Mouse (Mus musculus) limb, embryonic 12.5 days (tissue): Measurements from ENCODE around the gene Rnf20. TPM values are rescaled to one million over a fixed set of nuclear protein-coding genes. Genes with fewer than 3 reads are reported as not detected.

Experiments used
- polyA plus RNA-seq: library from polyadenylated mRNA; unstranded; fragments of >200 nt; fragmentation: Nextera tagmentation; extraction: Ambion mirVana; gene quantifications from 2 replicates; pipeline ENCODE4 v1.2.1, GENCODE M21; 2016

Gene Rnf20
- polyA plus RNA-seq, 1 experiment from 2014 or later, result 61.5 TPM

Other genes starting within 250 kb of the Rnf20 start
- not detected in 2 replicates for gene Acnat2, start 223.9 kb upstream of the Rnf20 start, polyA plus RNA-seq
- gene Acnat1, start 158.1 kb upstream of the Rnf20 start, polyA plus RNA-seq, result not detected in 2 replicates
- gene Baat, start 125.4 kb upstream of the Rnf20 start, polyA plus RNA-seq, result not detected in 2 replicates
- 89.3 and 92.4 TPM in 2 replicates for gene Mrpl50, start 110.9 kb upstream of the Rnf20 start, polyA plus RNA-seq
- gene Zfp189, start 110.8 kb upstream of the Rnf20 start, polyA plus RNA-seq, result 13.6 and 14.3 TPM in 2 replicates
- 0.10 TPM in 1 of 2 replicates, not detected in the other for gene Aldob, start 82.5 kb upstream of the Rnf20 start, polyA plus RNA-seq
- gene Tmem246, start 34.1 kb upstream of the Rnf20 start, polyA plus RNA-seq, result 16.6 and 20.8 TPM in 2 replicates
- gene Ppp3r2, start 50.0 kb downstream of the Rnf20 start, polyA plus RNA-seq, result 0.11 and 0.12 TPM in 2 replicates
- gene Grin3a, start 213.7 kb downstream of the Rnf20 start, polyA plus RNA-seq, result 2.4 and 2.7 TPM in 2 replicates